Mouse (Mus musculus) limb, embryonic 14.5 days (tissue): Measurements from ENCODE around the gene Dnase1l3. TPM values are rescaled to one million over a fixed set of nuclear protein-coding genes. Genes with fewer than 3 reads are reported as not detected.

Experiments used
- ATAC-seq: fragments of 200-750 bp; cut with Nextera tagmentation; 2 replicates; pipeline ENCODE4 v1.8.0; 2017; ENCODE audit warnings: low read depth, moderate number of reproducible peaks, moderate TSS enrichment; ENCODE audit not compliant: low FRiP score
- DNase-seq: peaks from one replicate; pipeline ENCODE4 v3.0.0-alpha.2; 2015; ENCODE audit warnings: low spot score
- H3K27ac ChIP-seq: fragments of 300-500 bp; sonication (generic); replicated peaks from 2 replicates; pipeline ENCODE4 v1.5.1; 2014; ENCODE audit warnings: low read depth, mild to moderate bottlenecking, low read length, moderate library complexity, mixed read lengths
- H3K27me3 ChIP-seq: fragments of 300-500 bp; sonication (generic); 2 replicates; pipeline ENCODE4 v1.6.1; 2014; ENCODE audit warnings: low read length, mixed read lengths; ENCODE audit not compliant: control insufficient read depth, insufficient read depth
- H3K36me3 ChIP-seq: fragments of 300-500 bp; sonication (generic); 2 replicates; pipeline ENCODE4 v1.6.1; 2014; ENCODE audit warnings: mild to moderate bottlenecking, low read length, moderate library complexity, mixed read lengths; ENCODE audit not compliant: control insufficient read depth, insufficient read depth
- H3K4me1 ChIP-seq: fragments of 300-500 bp; sonication (generic); 2 replicates; pipeline ENCODE4 v1.6.1; 2014; ENCODE audit warnings: antibody characterized with exemption, low read length, mixed read lengths; ENCODE audit not compliant: control insufficient read depth, insufficient read depth
- H3K4me2 ChIP-seq: fragments of 300-500 bp; sonication (generic); replicated peaks from 2 replicates; pipeline ENCODE4 v1.6.1; 2014; ENCODE audit warnings: low read depth, mild to moderate bottlenecking, low read length, moderate library complexity; ENCODE audit not compliant: severe bottlenecking
- H3K4me3 ChIP-seq: fragments of 300-500 bp; sonication (generic); replicated peaks from 2 replicates; pipeline ENCODE4 v1.5.1; 2014; ENCODE audit warnings: low read length
- H3K9ac ChIP-seq: fragments of 300-500 bp; sonication (generic); 2 replicates; pipeline ENCODE4 v1.6.1; 2014; ENCODE audit warnings: mild to moderate bottlenecking, low read depth, low read length, moderate library complexity; ENCODE audit not compliant: severe bottlenecking
- H3K9me3 ChIP-seq: fragments of 300-500 bp; sonication (generic); 2 replicates; pipeline ENCODE4 v1.6.1; 2016; ENCODE audit warnings: low read length; ENCODE audit not compliant: control insufficient read depth
- POLR2A ChIP-seq: fragments of 200-500 bp; IDR thresholded peaks from 2 replicates; pipeline ENCODE4 v1.8.0; 2012; ENCODE audit warnings: inconsistent platforms, mild to moderate bottlenecking, moderate library complexity, borderline replicate concordance; ENCODE audit not compliant: insufficient read depth, insufficient read length; ENCODE audit errors: extremely low read depth
- WGBS: fragments of 180-500 bp; shearing (Covaris S2); extraction: QIAGEN DNeasy Blood & Tissue Kit; methylation state at CpG from one replicate; pipeline ENCODE4 v1.1.7; 2014; 5-methylcytosine and 5-hydroxymethylcytosine counted together
- polyA plus RNA-seq, 2 experiments: library from polyadenylated mRNA; depleted of rRNA in 1 of 2; stranded (reverse) in 1 of 2; unstranded in 1 of 2; fragments of >200 nt; fragmentation: Nextera tagmentation in 1 of 2; extraction: Ambion mirVana in 1 of 2; gene quantifications; 2 replicates each; pipeline versions ENCODE4 v1.2.1 to v1.2.3; 2012 to 2014

Dnase1l3 gene
- polyA plus RNA-seq, 2 experiments, result 0.11 to 0.92 TPM

DNA sequence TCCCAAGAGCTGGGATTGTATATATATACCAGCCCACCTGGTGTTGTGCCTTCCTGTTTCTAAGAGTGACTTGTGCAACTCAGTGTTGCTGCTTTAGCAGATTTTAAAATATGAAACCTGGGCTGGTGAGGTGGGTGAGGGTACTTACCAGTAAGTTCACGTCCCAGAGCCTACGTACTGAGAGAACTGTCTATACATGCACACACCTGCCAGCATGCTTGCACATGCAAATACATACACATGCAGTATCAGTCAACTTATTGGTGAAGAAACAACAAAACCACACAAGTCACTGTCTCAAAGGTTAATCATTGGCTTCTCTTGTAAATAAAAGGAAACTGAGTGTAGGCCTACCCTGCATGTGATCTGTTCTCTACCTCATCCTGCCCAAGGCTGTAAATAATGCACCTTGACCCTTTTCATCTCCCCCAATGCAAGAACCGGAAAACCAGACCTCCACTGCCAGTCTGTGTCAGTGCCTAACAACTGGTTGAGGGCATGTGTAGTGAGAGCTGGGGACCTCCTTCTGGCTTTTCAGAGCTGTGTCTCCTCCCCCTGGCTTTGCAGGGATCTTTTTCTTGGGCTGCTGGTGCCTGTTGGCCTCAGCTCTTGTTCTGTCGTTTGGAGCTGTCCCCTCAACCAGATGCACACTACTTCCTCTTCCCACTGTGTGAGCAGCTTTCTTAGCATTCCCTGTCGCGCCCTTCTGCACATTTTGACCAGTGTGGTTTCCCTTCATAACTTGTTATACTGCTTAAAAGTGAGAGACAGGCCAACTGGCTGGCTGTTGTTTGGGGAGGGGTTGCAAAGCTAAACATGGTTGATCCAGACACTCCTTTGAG lies 76.0 kb downstream of the Dnase1l3 start:
- H3K36me3 ChIP-seq, result peaks cover 93% of the 10 kb centered on the region

More for the DNA sequence above, 76.0 kb downstream of the Dnase1l3 start:
- DNase-seq (no peak), ATAC-seq (no peak)
- no peaks in the 10 kb centered on the region for H3K9me3 ChIP-seq
- 74% methylated on average over 6 of the region's 6 CpGs for WGBS
- H3K27ac ChIP-seq, result no peak overlapping the region
- TF ChIP-seq POLR2A, result no peak
- no peak overlapping the region for H3K9ac ChIP-seq
- no peaks in the 10 kb centered on the region for H3K27me3 ChIP-seq
- peaks cover 4% of the 10 kb centered on the region; the same call in 1 of the 2 replicates for H3K4me1 ChIP-seq
- H3K4me3 ChIP-seq, result no peak overlapping the region
- H3K4me2 ChIP-seq, result no peak overlapping the region

Other genes starting within 250 kb of the Dnase1l3 start
- not detected in 2 replicates for gene Gm26661, start 203.0 kb downstream of the Dnase1l3 start, polyA plus RNA-seq (2012; rRNA removed)
- not detected in 2 replicates for gene Gm26661, start 203.0 kb downstream of the Dnase1l3 start, polyA plus RNA-seq (2014; fragmentation: Nextera tagmentation; extraction: Ambion mirVana)
- gene Flnb, start 176.6 kb downstream of the Dnase1l3 start, polyA plus RNA-seq (2012; rRNA removed), result 58.7 and 65.2 TPM in 2 replicates
- gene Flnb, start 176.6 kb downstream of the Dnase1l3 start, polyA plus RNA-seq (2014; fragmentation: Nextera tagmentation; extraction: Ambion mirVana), result 39.4 and 46.5 TPM in 2 replicates
- not detected in 2 replicates for gene Gm45521, start 37.3 kb downstream of the Dnase1l3 start, polyA plus RNA-seq (2012; rRNA removed)
- gene Gm45521, start 37.3 kb downstream of the Dnase1l3 start, polyA plus RNA-seq (2014; fragmentation: Nextera tagmentation; extraction: Ambion mirVana), result not detected in 2 replicates
- 11.2 and 11.6 TPM in 2 replicates for gene Abhd6, start 8.3 kb upstream of the Dnase1l3 start, polyA plus RNA-seq (2012; rRNA removed)
- gene Abhd6, start 8.3 kb upstream of the Dnase1l3 start, polyA plus RNA-seq (2014; fragmentation: Nextera tagmentation; extraction: Ambion mirVana), result 19.6 and 21.8 TPM in 2 replicates
- gene Rpp14, start 85.8 kb upstream of the Dnase1l3 start, polyA plus RNA-seq (2012; rRNA removed), result 17.3 and 20.7 TPM in 2 replicates
- gene Rpp14, start 85.8 kb upstream of the Dnase1l3 start, polyA plus RNA-seq (2014; fragmentation: Nextera tagmentation; extraction: Ambion mirVana), result 49.2 and 50.7 TPM in 2 replicates
- 35.2 and 36.4 TPM in 2 replicates for gene Pxk, start 103.6 kb upstream of the Dnase1l3 start, polyA plus RNA-seq (2012; rRNA removed)
- 35.4 and 37.3 TPM in 2 replicates for gene Pxk, start 103.6 kb upstream of the Dnase1l3 start, polyA plus RNA-seq (2014; fragmentation: Nextera tagmentation; extraction: Ambion mirVana)
- gene Pdhb, start 178.5 kb upstream of the Dnase1l3 start, polyA plus RNA-seq (2012; rRNA removed), result 133 and 152 TPM in 2 replicates
- gene Pdhb, start 178.5 kb upstream of the Dnase1l3 start, polyA plus RNA-seq (2014; fragmentation: Nextera tagmentation; extraction: Ambion mirVana), result 175 and 183 TPM in 2 replicates
- 11.2 and 12.3 TPM in 2 replicates for gene Kctd6, start 219.6 kb upstream of the Dnase1l3 start, polyA plus RNA-seq (2012; rRNA removed)
- 15.8 and 19.5 TPM in 2 replicates for gene Kctd6, start 219.6 kb upstream of the Dnase1l3 start, polyA plus RNA-seq (2014; fragmentation: Nextera tagmentation; extraction: Ambion mirVana)